ENCODE assay signal across 8 mouse cellular contexts in the genomic region with DNA sequence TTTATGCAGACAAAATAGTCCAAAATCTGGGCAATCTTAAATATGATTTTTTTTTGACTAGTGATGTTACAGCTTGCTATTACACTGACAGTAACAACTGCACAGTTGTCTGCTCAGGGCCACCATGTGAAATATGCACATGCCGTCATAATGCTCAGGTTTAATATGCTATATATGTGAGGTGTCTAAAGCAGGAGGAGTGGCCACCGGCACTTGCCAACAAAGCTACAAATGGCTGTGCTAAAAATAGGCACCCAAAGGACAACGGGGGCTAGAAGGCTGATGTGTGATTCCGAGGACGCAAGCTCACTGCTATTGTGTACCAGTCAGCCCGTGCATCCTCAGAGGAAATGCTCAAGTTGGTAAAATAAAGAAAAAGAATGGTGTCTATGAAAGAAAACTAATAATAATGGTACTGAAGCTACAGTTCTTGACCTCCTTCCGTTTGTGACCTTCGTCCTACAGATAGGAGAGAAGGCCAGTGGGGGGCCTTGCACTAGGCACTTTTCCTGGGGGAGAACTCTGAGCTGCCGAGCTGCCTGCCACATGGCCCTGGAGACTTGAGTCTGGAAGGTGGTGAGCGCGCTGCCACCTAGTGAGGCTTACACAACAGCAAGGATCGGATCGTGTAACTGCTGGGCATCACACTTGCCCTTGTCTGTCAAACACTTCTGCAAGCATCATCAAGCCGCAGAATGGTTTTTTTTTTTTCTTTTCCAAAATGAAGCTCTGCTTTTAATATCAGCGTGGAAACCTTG.
DNase-seq lines count a peak whose midpoint lies in the region; ATAC-seq and TF ChIP-seq lines count a peak whose summit lies in the region.

No protein-coding gene starts in this region.

- DNase-seq in heart, adult 2 months: peak; percentile 40 to 58
- DNase-seq in heart, postnatal 36 days: no peak
- peak; percentile 23 for DNase-seq in R1 (ENCODE audit: low read depth, low spot score)
- DNase-seq in lung, postnatal 36 days: peak; percentile 45
- DNase-seq in urinary bladder, adult 18-20 months (ENCODE audit: low spot score in 2 of 2): no peak
- no peak for DNase-seq in spleen, postnatal 36 days (ENCODE audit: low spot score in 2 of 2)

- no peak for TF ChIP-seq EP300 in heart, adult 2 months (IDR thresholded peaks at IDR 0.05; ENCODE audit: insufficient read depth, low read depth, low read length)

- no peaks in the 10 kb centered on the region for H3K27me3 ChIP-seq in heart, adult 2 months (ENCODE audit: control insufficient read depth, insufficient read depth, low read length)
- no peaks in the 10 kb centered on the region for H3K27me3 ChIP-seq in forebrain, embryonic 15.5 days
- no peaks in the 10 kb centered on the region for H3K27me3 ChIP-seq in hindbrain, embryonic 15.5 days

- H3K79me2 ChIP-seq in heart, adult 2 months (replicated peaks; ENCODE audit: control insufficient read depth, insufficient read depth, low read length): no peaks in the 10 kb centered on the region

- TF ChIP-seq POLR2A in heart, adult 2 months (IDR thresholded peaks at IDR 0.05; ENCODE audit: insufficient read depth, low read depth, low read length): peak; percentile 43

- peak overlapping the region; percentile 22; the same call in 1 of the 2 replicates for H3K4me2 ChIP-seq in forebrain, embryonic 15.5 days (replicated peaks)
- peak overlapping the region; percentile 52 for H3K4me2 ChIP-seq in hindbrain, embryonic 15.5 days

- no peak overlapping the region for H3K9ac ChIP-seq in heart, adult 2 months (ENCODE audit: low read depth, low read length)
- no peak overlapping the region for H3K9ac ChIP-seq in forebrain, embryonic 15.5 days (replicated peaks)
- H3K9ac ChIP-seq in hindbrain, embryonic 15.5 days: no peak overlapping the region

- TF ChIP-seq CTCF in heart, adult 2 months (IDR thresholded peaks at IDR 0.05): peak; percentile 25; the same call in 1 of the 2 replicates

- intact Hi-C loops in heart, adult 2 months (cut with DNase I): no loop called here
- intact Hi-C loops in heart, postnatal 36 days (cut with DNase I): loop anchor here (2.0 kb wide), 1 partner anchor 43 kb away; no protein-coding TSS in a partner anchor

- WGBS in heart, adult 2 months: 17% methylated on average over 15 of the region's 15 CpGs
- 28% methylated on average over 15 of the region's 15 CpGs for WGBS in forebrain, embryonic 15.5 days
- 21% methylated on average over 15 of the region's 15 CpGs for WGBS in hindbrain, embryonic 15.5 days

- H3K9me3 ChIP-seq in forebrain, embryonic 15.5 days: no peaks in the 10 kb centered on the region
- no peaks in the 10 kb centered on the region for H3K9me3 ChIP-seq in hindbrain, embryonic 15.5 days

- H3K27ac ChIP-seq in heart, adult 2 months: peak overlapping the region; percentile 85
- no peak overlapping the region for H3K27ac ChIP-seq in forebrain, embryonic 15.5 days (replicated peaks)
- H3K27ac ChIP-seq in hindbrain, embryonic 15.5 days (replicated peaks): no peak overlapping the region

- H3K4me3 ChIP-seq in heart, adult 2 months: no peak overlapping the region
- no peak overlapping the region; the same call in 1 of the 2 replicates for H3K4me3 ChIP-seq in forebrain, embryonic 15.5 days
- H3K4me3 ChIP-seq in hindbrain, embryonic 15.5 days: peak overlapping the region; percentile 14

- peaks cover 11% of the 10 kb centered on the region for H3K36me3 ChIP-seq in heart, adult 2 months (ENCODE audit: control insufficient read depth, insufficient read depth, low read length)
- H3K36me3 ChIP-seq in forebrain, embryonic 15.5 days: no peaks in the 10 kb centered on the region
- no peaks in the 10 kb centered on the region for H3K36me3 ChIP-seq in hindbrain, embryonic 15.5 days

- ATAC-seq in forebrain, embryonic 15.5 days (replicated peaks): 0 out of 2 replicates have a peak, but pooled peaks have one; percentile 38
- 0 out of 2 replicates have a peak, but pooled peaks have one; percentile 45 for ATAC-seq in hindbrain, embryonic 15.5 days (ENCODE audit: low FRiP score, low read depth)

- peaks cover 3% of the 10 kb centered on the region for H3K4me1 ChIP-seq in heart, adult 2 months (ENCODE audit: control insufficient read depth, insufficient read depth, low read length)
- peaks cover 5% of the 10 kb centered on the region for H3K4me1 ChIP-seq in forebrain, embryonic 15.5 days
- H3K4me1 ChIP-seq in hindbrain, embryonic 15.5 days (replicated peaks): peaks cover 6% of the 10 kb centered on the region

Comparison
In these comparisons a context has a peak if more than half of its experiments do, and no peak if none do; other contexts are left out.
1. DNase-seq: peak in heart, adult 2 months (2 of 2), R1 (single experiment) and lung, postnatal 36 days (single experiment); none in heart, postnatal 36 days (0 of 2), urinary bladder, adult 18-20 months (0 of 2) and spleen, postnatal 36 days (0 of 2).